Mouse (Mus musculus): ENCODE results near the gene Skint11.

- TF ChIP-seq POLR2A (IDR thresholded peaks at IDR 0.05; ENCODE audit: insufficient read depth, low read depth, low read length) (no peak), CTCF (IDR thresholded peaks at IDR 0.05; ENCODE audit: insufficient read depth, low read depth, low read length) (no peak)
Measured at GRCm38 (mm10) chr4:114161149-114161548, 2.0 kb upstream of the Skint11 start.

All from olfactory bulb, adult 2 months (tissue).